Mouse (Mus musculus) neural tube, embryonic 11.5 days (tissue): Measurements from ENCODE around the gene Pdss1. TPM values are rescaled to one million over a fixed set of nuclear protein-coding genes. Genes with fewer than 3 reads are reported as not detected.

Experiments
- ATAC-seq: fragments of 200-750 bp; cut with Nextera tagmentation; 2 replicates; pipeline ENCODE4 v1.8.0; 2017; ENCODE audit warnings: moderate number of reproducible peaks, mild to moderate bottlenecking, moderate TSS enrichment, moderate library complexity; ENCODE audit not compliant: insufficient read depth, low FRiP score, low TSS enrichment
- DNase-seq: peaks from one replicate; pipeline ENCODE4 v3.0.0-alpha.2; 2015; ENCODE audit warnings: low spot score
- H3K27ac ChIP-seq: fragments of 300-500 bp; sonication (generic); 2 replicates; pipeline ENCODE4 v1.5.1; 2014; ENCODE audit warnings: low read depth, mild to moderate bottlenecking, low read length
- H3K27me3 ChIP-seq: fragments of 300-500 bp; sonication (generic); 2 replicates; pipeline ENCODE4 v1.6.1; 2014; ENCODE audit warnings: mild to moderate bottlenecking, low read length, mixed read lengths; ENCODE audit not compliant: control insufficient read depth, insufficient read depth
- H3K36me3 ChIP-seq: fragments of 300-500 bp; sonication (generic); 2 replicates; pipeline ENCODE4 v1.6.1; 2014; ENCODE audit warnings: mild to moderate bottlenecking, low read length, moderate library complexity, mixed read lengths; ENCODE audit not compliant: control insufficient read depth, insufficient read depth
- H3K4me1 ChIP-seq: fragments of 300-500 bp; sonication (generic); 2 replicates; pipeline ENCODE4 v1.6.1; 2014; ENCODE audit warnings: low read length, mixed read lengths; ENCODE audit not compliant: control insufficient read depth, insufficient read depth
- H3K4me2 ChIP-seq: fragments of 300-500 bp; sonication (generic); 2 replicates; pipeline ENCODE4 v1.6.1; 2014; ENCODE audit warnings: low read depth, mild to moderate bottlenecking, moderate library complexity
- H3K4me3 ChIP-seq: fragments of 300-500 bp; sonication (generic); 2 replicates; pipeline ENCODE4 v1.5.1; 2014; ENCODE audit warnings: low read depth, low read length
- H3K9ac ChIP-seq: fragments of 300-500 bp; sonication (generic); 2 replicates; pipeline ENCODE4 v1.6.1; 2014; ENCODE audit warnings: mild to moderate bottlenecking, low read length
- H3K9me3 ChIP-seq: fragments of 300-500 bp; sonication (generic); 2 replicates; pipeline ENCODE4 v1.6.1; 2016; ENCODE audit warnings: low read length; ENCODE audit not compliant: control insufficient read depth
- WGBS: fragments of 180-500 bp; shearing (Covaris S2); extraction: QIAGEN DNeasy Blood & Tissue Kit; methylation state at CpG from one replicate; pipeline ENCODE4 v1.1.7; 2014; 5-methylcytosine and 5-hydroxymethylcytosine counted together
- polyA plus RNA-seq: library from polyadenylated mRNA; unstranded; fragments of >200 nt; fragmentation: Nextera tagmentation; extraction: Ambion mirVana; gene quantifications from 2 replicates; pipeline ENCODE4 v1.2.1, GENCODE M21; 2014

Pdss1 gene
- polyA plus RNA-seq, 1 experiment from 2014 or later: 22.6 TPM

DNA sequence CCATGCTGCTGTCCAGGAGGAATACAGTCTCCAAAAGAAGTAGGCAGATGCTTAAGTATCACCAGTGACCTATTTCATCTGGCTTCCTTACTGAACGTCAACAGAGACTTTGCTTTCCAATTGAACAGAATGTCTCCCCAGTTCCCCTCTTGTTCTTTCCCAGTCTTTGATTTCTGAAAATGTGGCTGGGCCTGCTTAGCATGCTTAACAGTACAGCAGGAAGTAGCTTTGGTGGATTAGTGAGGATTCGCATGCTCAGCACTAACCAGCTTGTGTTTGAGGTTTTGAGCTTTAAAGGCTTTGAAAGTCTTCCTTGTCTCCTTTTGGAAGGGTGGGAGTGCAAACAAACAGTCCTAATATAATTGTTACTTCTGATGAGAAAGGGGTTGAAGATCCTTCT lies 32.9 kb downstream of the Pdss1 start:
- no peak overlapping the region for H3K9ac ChIP-seq
- WGBS: 85% methylated on average over 2 of the region's 2 CpGs
- ATAC-seq (no peak), DNase-seq (no peak)
- H3K27ac ChIP-seq: no peak overlapping the region
- no peaks in the 10 kb centered on the region for H3K9me3 ChIP-seq
- H3K36me3 ChIP-seq: 0 out of 2 replicates have a peak, but pooled peaks cover 3% of the 10 kb centered on the region
- no peak overlapping the region for H3K4me3 ChIP-seq
- no peaks in the 10 kb centered on the region for H3K4me1 ChIP-seq
- H3K4me2 ChIP-seq: no peak overlapping the region
- no peaks in the 10 kb centered on the region for H3K27me3 ChIP-seq

- no peak overlapping the region for H3K4me3 ChIP-seq
- no peak for ATAC-seq
- no peak for DNase-seq
- H3K4me2 ChIP-seq: no peak overlapping the region
- H3K4me1 ChIP-seq: no peaks in the 10 kb centered on the region
- H3K36me3 ChIP-seq: 0 out of 2 replicates have a peak, but pooled peaks cover 3% of the 10 kb centered on the region
- 79% methylated on average over 1 of the region's 1 CpGs for WGBS
- no peak overlapping the region for H3K27ac ChIP-seq
- H3K27me3 ChIP-seq: no peaks in the 10 kb centered on the region
- H3K9me3 ChIP-seq: no peaks in the 10 kb centered on the region
- H3K9ac ChIP-seq: no peak overlapping the region
These were observed 38.2 kb downstream of the Pdss1 start for GRCm38 (mm10) chr2:22933556-22933955.

DNA sequence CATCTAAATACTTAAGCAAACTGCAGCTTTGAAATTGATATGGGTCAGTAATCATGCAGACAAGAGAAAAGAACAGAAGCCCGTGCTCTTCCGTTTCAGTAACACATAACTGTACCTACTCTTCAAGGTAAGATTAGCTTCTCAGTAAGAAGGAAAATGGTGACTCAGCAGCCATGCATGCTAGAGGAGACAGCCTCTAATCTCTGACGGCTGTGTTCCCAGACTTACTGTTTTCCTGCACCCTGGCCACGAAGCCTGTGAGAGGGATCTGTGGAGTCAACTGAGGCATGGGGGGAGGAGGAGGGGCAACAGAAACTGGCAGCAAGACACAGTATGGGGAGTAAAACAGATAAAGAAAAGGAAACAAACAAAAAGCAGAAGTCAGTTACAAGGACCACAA lies 54.6 kb downstream of the Pdss1 start:
- no peak overlapping the region for H3K27ac ChIP-seq
- ATAC-seq (no peak), DNase-seq (no peak)
- WGBS: 74% methylated on average over 4 of the region's 4 CpGs
- no peaks in the 10 kb centered on the region for H3K36me3 ChIP-seq
- no peaks in the 10 kb centered on the region for H3K27me3 ChIP-seq
- H3K9me3 ChIP-seq: no peaks in the 10 kb centered on the region
- H3K4me1 ChIP-seq: no peaks in the 10 kb centered on the region
- H3K9ac ChIP-seq: no peak overlapping the region
- H3K4me3 ChIP-seq: no peak overlapping the region
- H3K4me2 ChIP-seq: no peak overlapping the region

DNA sequence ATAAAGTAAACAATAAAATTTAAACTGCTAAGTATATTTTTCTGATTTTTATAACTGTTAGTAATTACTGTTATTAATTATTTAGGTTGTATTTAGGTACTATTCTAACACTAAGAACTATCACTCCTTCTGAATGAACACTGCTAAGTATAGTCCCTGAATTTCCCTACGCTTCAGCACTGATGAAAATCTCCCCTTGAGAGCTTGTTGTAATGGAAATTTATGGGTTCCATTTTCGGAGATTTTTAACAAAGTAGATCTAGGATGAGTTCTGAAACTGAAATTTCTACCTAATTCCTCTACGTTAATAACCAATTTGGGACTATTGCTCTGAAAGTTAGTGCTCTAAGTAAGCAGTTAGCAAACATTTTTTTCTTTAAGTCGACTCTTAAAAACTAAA lies 59.0 kb downstream of the Pdss1 start:
- 89% methylated on average over 4 of the region's 4 CpGs for WGBS
- Histone ChIP-seq H3K9ac (no peak overlapping the region), H3K4me2 (no peak overlapping the region), H3K4me1 (no peaks in the 10 kb centered on the region), H3K9me3 (no peaks in the 10 kb centered on the region), H3K36me3 (no peaks in the 10 kb centered on the region), H3K27me3 (no peaks in the 10 kb centered on the region), H3K4me3 (no peak overlapping the region), H3K27ac (no peak overlapping the region)
- DNase-seq: no peak
- ATAC-seq: no peak

- no peaks in the 10 kb centered on the region for H3K27me3 ChIP-seq
- DNase-seq (no peak), ATAC-seq (no peak)
- H3K36me3 ChIP-seq: no peaks in the 10 kb centered on the region
- no peaks in the 10 kb centered on the region for H3K4me1 ChIP-seq
- no peak overlapping the region for H3K4me3 ChIP-seq
- no peak overlapping the region for H3K27ac ChIP-seq
- 94% methylated on average over 5 of the region's 5 CpGs for WGBS
- H3K9me3 ChIP-seq: no peaks in the 10 kb centered on the region
- H3K4me2 ChIP-seq: no peak overlapping the region
- H3K9ac ChIP-seq: no peak overlapping the region
These were observed 60.6 kb downstream of the Pdss1 start for GRCm38 (mm10) chr2:22955914-22956313.

DNA sequence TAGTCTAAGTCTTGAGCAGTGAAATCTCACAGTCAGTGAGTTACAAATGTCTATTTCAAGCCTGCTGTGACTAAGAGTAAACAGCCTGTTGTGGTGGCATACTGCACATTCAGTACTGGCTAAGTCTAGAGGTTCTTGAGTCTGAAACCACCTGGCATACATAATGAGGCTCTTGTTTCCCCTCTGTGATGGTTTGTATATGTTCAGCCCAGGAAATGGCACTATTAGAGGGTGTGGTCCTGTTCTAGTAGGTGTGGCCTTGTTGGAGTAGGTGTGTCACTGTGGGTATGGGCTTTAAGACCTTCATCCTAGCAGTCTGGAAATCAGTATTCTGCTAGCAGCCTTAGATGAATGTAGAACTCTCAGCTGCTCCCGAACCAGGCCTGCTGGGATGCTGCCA lies 62.1 kb downstream of the Pdss1 start:
- DNase-seq (no peak), ATAC-seq (no peak)
- Histone ChIP-seq H3K9me3 (no peaks in the 10 kb centered on the region), H3K4me1 (no peaks in the 10 kb centered on the region), H3K27ac (no peak overlapping the region), H3K9ac (no peak overlapping the region), H3K36me3 (no peaks in the 10 kb centered on the region), H3K4me2 (no peak overlapping the region), H3K4me3 (no peak overlapping the region), H3K27me3 (no peaks in the 10 kb centered on the region)
- 88% methylated on average over 1 of the region's 1 CpGs for WGBS

GRCm38 (mm10) chr2:22961681-22962080 lies 66.4 kb downstream of the Pdss1 start:
- no peak overlapping the region for H3K4me2 ChIP-seq
- H3K36me3 ChIP-seq: no peaks in the 10 kb centered on the region
- no peak overlapping the region for H3K27ac ChIP-seq
- WGBS: 95% methylated on average over 2 of the region's 2 CpGs
- no peaks in the 10 kb centered on the region for H3K4me1 ChIP-seq
- ATAC-seq (no peak), DNase-seq (no peak)
- no peaks in the 10 kb centered on the region for H3K27me3 ChIP-seq
- no peak overlapping the region for H3K9ac ChIP-seq
- no peak overlapping the region for H3K4me3 ChIP-seq
- H3K9me3 ChIP-seq: no peaks in the 10 kb centered on the region

DNA sequence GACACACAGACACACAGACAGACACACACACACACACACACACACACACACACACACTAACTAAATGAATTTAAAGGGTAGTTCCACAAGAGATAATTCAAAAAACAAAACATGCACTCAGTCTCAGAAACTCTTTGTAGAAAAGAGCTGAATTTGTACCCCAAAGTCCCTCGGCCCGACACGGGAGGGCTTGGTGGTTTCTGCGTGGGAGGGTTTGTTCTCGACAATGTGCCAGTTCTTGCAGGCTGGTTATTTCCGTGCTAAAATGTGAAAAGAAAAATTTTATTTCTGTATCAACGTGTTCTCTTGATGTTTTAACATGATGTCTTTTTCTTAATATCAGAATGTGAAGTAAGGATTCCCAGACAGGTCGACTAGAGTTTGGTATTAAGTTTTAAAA lies 66.9 kb downstream of the Pdss1 start:
- DNase-seq (no peak), ATAC-seq (no peak)
- Histone ChIP-seq H3K27me3 (no peaks in the 10 kb centered on the region), H3K36me3 (no peaks in the 10 kb centered on the region), H3K4me1 (no peaks in the 10 kb centered on the region), H3K9ac (no peak overlapping the region), H3K4me3 (no peak overlapping the region), H3K9me3 (no peaks in the 10 kb centered on the region), H3K27ac (no peak overlapping the region), H3K4me2 (no peak overlapping the region)
- 93% methylated on average over 8 of the region's 8 CpGs for WGBS

DNA sequence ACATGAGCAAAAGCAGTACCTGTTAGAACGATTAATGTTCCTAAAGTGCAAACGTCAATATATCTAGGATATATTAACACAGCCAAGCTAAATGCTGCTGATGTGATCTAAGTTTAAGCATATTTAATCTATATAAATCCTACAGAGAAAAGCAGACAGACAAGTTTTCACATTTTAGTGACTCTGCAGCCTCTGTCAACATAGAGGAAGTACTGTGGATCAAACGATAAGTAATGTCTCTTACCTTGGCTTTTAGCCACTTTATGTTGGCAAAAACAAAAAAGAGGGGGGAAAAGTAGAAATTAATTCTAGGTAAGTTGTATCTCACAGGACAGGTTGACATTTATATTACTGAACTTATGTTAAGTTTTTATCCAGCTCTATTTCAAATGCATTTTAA lies 67.6 kb downstream of the Pdss1 start:
- Histone ChIP-seq H3K27me3 (no peaks in the 10 kb centered on the region), H3K36me3 (no peaks in the 10 kb centered on the region), H3K4me1 (no peaks in the 10 kb centered on the region), H3K9me3 (no peaks in the 10 kb centered on the region), H3K4me2 (no peak overlapping the region), H3K27ac (no peak overlapping the region), H3K9ac (no peak overlapping the region), H3K4me3 (no peak overlapping the region)
- DNase-seq (no peak), ATAC-seq (no peak)
- 93% methylated on average over 3 of the region's 3 CpGs for WGBS
